Mouse (Mus musculus): ENCODE measurements around the gene Dffb. TPM values are rescaled to one million over a fixed set of nuclear protein-coding genes. Genes with fewer than 3 reads are reported as not detected.

Gene Dffb
- 6.6 and 13.4 TPM in 2 replicates for total RNA-seq (2017)

DNA sequence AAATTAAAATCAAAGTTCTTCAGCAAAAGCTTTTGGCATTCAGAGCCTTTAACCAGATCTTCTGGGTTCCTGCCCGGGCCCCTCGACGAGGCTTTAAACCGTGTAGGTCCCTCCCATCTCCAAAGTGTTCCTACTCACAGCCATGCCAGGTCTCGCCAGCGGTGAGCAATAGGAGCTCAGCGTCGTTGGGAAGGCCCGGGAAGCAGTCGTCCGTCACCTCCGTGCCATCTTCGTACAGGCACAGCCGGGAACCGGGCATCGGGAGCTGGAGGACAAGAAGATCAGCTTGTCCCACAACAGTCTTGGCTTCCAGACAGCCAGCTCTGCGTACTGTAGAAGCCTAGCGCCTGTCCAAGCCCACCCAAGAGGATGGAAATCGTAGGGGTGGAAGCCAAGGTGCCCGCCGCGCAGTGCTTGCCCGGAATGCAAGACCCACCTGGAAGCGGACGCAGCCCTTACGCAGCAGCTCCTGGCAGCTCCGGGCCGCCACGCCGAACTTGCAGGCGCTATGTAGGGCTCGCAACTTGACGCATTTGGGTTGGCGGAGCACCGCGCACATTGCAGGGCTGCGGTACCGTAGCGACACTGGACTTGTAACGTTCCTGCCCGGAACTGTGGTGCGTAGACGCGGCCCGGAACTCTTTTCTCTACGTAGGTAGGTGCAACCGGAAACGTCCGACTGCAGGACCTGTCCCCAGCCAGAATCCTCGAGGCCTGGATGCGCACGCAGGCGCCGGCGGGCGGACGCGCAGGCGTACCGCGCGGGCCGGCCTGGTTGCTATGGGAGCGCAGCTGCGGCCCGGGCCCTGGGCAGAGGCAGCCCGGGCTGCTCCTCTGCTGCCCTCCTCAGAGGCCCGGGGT, at the start of gene Dffb, which contains the start of gene Cep104:
TSS of gene Dffb (minus strand) at position 696 of the 861 bp plus-strand sequence.
TSS of gene Cep104 (plus strand) at position 764 of the 861 bp plus-strand sequence.
- peak; percentile 78 to 90 for ATAC-seq (replicated peaks in 1 of 2; ENCODE audit: insufficient read depth in 1 of 2, low FRiP score in 2 of 2, low TSS enrichment in 1 of 2, low read depth in 1 of 2, poor library complexity in 2 of 2, severe bottlenecking in 2 of 2)

DNA sequence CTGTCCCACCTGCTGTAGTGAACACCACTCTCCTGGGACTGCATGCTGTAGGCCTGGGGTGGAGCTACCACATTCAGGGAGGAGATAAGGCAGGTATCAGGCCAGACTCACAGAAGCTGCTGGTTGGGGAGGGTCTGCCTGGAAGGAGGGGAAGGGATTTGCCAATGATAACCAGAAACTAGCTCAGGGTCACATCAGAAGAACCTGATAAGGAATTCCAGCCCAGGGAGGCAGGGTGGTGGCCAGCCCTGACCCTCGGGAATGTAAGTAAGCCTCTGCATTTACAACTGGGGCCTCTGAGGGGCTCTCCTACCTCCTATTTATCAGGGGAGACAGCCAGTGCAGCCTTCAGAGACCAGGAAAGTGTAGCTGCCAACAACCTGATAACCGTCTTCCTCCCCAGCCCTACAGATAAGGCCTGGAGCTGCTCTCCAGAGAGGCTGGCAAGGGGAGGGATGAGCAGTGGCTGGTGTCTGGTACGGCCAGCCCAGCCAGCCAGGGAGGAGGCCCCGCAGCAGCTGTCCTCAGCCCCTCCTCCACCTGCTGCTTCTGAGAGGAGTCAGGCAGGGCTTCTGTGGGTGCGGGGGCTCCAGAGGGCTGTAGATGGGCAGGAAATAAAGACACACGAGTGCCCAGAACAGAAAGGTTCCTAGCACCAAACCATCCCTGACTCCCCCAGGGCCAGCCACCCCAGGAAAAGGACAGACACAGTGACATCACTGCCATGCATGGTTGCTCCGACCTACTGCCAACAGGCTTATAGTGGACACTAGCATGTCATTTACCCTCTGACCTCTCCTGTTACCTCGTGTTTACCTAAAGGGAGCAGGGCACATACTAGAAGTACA, 49.1 kb upstream of the Dffb start:
- peak in 1 of 2 experiments; percentile 24; a peak in 2 of 4 replicates for ATAC-seq (replicated peaks in 1 of 2; ENCODE audit: insufficient read depth in 1 of 2, low FRiP score in 2 of 2, low TSS enrichment in 1 of 2, low read depth in 1 of 2, poor library complexity in 2 of 2, severe bottlenecking in 2 of 2)

DNA sequence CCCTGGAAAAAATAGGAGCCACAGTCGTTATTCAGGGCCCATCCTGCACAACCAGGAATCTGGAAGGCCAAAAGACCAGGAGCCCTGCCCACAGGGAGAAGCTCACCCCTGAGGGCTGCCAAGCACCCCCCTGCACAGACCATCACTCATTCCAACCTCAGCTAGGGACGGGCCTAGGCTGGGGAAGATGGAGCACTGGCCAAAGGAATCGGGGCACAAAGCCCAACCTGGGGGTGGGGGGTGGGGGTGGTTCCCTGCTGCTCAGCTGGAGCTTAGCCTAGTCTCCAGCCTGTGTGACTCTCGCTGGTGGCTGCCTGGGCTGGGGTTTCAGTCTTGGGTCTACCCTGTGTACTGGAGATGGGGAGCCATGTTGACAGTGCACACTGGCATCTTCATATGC, 47.9 kb upstream of the Dffb start:
- ATAC-seq (replicated peaks in 1 of 2; ENCODE audit: insufficient read depth in 1 of 2, low FRiP score in 2 of 2, low TSS enrichment in 1 of 2, low read depth in 1 of 2, poor library complexity in 2 of 2, severe bottlenecking in 2 of 2) = no peak

DNA sequence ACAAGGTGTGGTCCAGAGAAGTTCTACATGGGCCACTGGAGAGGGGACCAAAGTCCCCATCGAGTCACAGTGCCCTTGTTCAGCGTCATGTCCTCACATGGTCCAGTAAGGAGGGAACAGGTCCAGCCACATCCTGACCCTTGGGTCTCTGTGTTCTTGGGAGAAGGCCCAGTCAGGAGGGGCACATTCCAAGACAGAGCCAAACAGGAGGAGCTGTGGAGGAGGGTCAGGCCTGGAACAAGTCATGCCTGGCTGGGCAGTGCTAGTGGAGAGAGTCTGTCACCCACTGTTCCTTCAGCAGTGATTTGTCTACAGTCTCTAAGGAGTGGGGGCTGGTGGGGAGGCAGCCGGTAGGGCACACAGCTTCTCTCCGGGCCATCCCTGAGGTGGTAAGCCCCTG, 47.5 kb upstream of the Dffb start:
- ATAC-seq (replicated peaks in 1 of 2; ENCODE audit: insufficient read depth in 1 of 2, low FRiP score in 2 of 2, low TSS enrichment in 1 of 2, low read depth in 1 of 2, poor library complexity in 2 of 2, severe bottlenecking in 2 of 2) = no peak

DNA sequence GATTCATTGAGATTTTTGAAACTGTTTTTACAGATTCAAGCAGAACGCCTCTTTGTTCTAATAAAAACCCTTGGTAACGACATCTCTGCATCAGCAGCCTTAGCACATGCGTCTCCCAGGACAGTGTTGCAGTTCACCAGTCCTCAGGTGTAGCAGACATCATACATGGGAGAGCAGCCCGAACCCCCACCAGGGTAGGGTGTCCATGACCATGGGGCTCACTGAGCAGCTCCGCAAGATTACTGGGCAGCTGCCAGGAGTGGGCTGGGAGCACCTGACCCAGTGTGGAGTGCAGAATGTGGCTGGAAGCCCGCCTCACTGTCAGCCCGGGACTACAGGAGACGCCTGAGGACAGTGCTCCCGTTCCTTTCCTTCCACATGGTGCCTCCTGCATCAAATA, 46.5 kb upstream of the Dffb start:
- no peak for ATAC-seq (replicated peaks in 1 of 2; ENCODE audit: insufficient read depth in 1 of 2, low FRiP score in 2 of 2, low TSS enrichment in 1 of 2, low read depth in 1 of 2, poor library complexity in 2 of 2, severe bottlenecking in 2 of 2)

DNA sequence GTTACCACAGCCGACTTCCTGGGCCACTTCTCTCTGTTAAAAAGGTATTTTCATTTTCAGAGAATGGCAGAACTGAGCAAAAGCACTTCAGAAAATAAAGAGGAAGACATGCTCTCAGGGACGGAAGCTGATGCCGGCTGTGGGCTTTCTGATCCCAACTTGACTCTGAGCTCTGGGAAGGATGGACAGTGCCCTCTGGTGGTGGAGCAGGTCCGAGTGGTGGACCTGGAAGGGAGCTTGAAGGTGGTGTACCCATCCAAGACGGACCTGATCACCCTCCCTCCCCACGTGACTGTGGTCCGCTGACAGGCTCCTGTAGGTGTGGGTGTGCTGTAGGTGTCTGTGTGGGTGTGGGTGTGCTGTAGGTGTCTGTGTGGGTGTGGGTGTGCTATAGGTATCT, 44.6 kb upstream of the Dffb start:
- peak; percentile 22 to 29; a peak in 2 of 4 replicates for ATAC-seq (replicated peaks in 1 of 2; ENCODE audit: insufficient read depth in 1 of 2, low FRiP score in 2 of 2, low TSS enrichment in 1 of 2, low read depth in 1 of 2, poor library complexity in 2 of 2, severe bottlenecking in 2 of 2)

DNA sequence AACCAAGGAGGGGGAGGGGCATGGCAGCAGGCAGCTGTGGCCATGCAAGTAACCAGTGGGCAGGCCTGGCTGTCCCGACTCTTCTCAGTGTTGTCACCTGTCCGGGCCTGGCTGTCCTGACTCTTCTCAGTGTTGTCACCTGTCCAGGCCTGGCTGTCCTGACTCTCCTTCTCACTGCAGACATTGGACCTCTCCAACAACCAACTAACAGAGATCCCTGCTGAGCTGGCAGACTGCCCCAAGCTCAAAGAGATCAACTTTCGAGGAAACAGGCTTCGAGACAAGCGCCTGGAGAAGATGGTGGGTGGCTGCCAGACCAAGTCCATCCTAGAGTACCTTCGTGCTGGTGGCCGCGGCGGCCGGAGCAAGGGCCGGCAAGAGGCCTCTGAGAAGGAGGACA, 40.5 kb upstream of the Dffb start:
- no peak for ATAC-seq (replicated peaks in 1 of 2; ENCODE audit: insufficient read depth in 1 of 2, low FRiP score in 2 of 2, low TSS enrichment in 1 of 2, low read depth in 1 of 2, poor library complexity in 2 of 2, severe bottlenecking in 2 of 2)

DNA sequence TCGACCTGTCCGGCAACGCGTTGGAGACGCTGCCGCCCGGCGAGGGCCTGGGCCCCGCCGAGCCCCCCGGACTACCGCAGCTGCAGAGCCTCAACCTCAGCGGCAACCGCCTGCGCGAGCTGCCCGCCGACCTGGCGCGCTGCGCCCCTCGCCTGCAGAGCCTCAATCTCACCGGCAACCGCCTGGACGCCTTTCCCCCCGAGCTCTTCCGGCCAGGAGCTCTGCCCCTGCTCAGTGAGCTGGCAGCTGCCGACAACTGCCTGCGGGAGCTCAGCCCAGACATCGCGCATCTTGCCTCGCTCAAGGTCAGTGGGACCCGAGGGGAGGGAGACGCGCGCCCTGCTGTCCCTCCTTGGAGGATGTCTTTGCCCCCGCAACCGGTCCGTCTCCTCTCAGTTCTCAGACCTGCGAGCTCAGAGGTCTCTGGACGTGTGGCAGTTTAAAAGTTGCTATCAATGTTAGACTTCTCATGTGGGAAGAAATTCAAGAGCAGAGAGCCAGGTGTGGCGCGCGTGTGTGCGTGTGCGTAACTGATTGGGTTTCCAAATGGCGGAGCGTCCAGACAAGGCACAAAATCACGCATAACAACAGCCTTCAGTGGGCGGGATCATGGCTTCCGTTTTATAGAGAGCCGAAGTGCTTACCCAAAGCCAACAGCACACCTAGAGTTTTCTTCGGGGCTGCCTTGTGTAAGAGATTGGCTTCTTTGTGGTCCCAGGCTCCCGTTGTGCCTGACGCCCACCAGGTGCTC, 37.4 kb upstream of the Dffb start:
- peak; percentile 39 to 46 for ATAC-seq (replicated peaks in 1 of 2; ENCODE audit: insufficient read depth in 1 of 2, low FRiP score in 2 of 2, low TSS enrichment in 1 of 2, low read depth in 1 of 2, poor library complexity in 2 of 2, severe bottlenecking in 2 of 2)

DNA sequence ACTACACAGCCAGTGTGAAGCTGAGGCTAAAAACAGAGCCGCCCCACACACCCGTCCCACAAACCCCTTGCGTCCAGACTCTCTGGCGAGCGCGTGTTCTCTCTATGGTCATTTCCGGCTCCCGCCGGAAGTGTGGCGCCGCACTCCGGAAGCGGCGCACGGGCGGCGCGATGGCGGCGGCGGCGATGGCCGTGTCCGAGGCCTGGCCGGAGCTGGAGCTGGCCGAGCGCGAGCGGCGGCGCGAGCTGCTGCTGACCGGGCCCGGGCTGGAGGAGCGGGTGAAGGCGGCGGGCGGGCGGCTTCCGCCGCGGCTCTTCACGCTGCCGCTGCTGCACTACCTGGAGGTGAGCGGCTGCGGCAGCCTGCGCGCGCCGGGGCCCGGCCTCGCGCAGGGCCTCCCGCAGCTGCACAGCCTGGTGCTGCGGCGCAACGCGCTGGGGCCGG, 36.7 kb upstream of the Dffb start, which contains the start of gene Lrrc47:
TSS of gene Lrrc47 (plus strand) at position 86 of the 444 bp plus-strand sequence.
- ATAC-seq (replicated peaks in 1 of 2; ENCODE audit: insufficient read depth in 1 of 2, low FRiP score in 2 of 2, low TSS enrichment in 1 of 2, low read depth in 1 of 2, poor library complexity in 2 of 2, severe bottlenecking in 2 of 2) = peak; percentile 85 to 88

DNA sequence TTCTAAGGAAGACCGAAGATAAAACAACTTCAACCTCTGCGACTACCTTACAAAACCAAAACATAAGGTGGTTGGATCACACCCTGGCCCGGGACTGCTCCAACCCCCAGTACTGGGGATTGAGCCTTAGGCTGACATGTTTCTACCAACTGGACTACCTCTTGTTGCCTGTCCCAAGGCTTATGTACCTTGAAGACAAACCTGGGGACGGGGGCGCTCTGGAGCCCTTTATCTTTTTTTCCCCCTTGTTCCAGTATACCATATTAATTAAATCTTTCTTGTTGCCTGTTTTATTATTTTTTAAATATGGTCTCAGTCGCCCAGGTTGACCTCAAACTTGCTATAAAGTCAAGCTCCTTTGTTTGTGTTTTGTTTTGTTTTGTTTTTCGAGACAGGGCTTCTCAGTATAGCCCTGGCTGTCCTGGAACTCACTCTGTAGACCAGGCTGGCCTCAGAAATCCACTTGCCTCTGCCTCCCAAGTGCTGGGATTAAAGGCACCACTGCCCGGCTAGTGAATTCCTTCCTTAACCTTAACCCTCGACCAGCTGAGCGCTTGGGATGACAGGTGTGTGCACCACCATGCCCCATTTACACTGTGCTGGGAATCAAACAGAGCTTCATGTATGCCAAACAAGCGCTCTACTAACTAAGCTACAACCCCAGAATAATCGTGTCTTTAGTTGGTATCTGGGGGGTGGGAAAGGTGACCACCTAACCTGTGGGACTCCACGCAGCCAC, 36.1 kb upstream of the Dffb start:
- ATAC-seq (replicated peaks in 1 of 2; ENCODE audit: insufficient read depth in 1 of 2, low FRiP score in 2 of 2, low TSS enrichment in 1 of 2, low read depth in 1 of 2, poor library complexity in 2 of 2, severe bottlenecking in 2 of 2) = peak in 1 of 2 experiments; percentile 54; a peak in 2 of 4 replicates

DNA sequence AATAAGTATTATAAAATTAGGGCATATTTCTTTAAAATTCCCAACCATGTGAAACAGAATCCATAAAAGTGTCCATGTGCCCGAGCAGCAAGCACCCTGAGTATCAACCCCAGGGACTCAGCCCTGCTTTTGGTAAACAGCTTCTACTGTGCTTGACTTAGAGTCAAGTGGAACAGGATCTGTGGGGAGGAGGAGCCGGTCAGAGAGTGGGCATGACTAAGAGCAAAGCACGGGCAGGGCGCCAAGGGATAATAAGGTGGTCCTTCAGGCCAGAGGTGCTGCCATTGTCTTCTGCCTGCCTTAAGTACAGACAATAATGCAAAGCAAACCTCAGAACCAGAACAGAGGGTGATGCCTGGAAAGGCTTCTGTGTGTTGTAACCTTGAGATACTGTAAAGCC, 32.8 kb upstream of the Dffb start:
- ATAC-seq (replicated peaks in 1 of 2; ENCODE audit: insufficient read depth in 1 of 2, low FRiP score in 2 of 2, low TSS enrichment in 1 of 2, low read depth in 1 of 2, poor library complexity in 2 of 2, severe bottlenecking in 2 of 2) = no peak

DNA sequence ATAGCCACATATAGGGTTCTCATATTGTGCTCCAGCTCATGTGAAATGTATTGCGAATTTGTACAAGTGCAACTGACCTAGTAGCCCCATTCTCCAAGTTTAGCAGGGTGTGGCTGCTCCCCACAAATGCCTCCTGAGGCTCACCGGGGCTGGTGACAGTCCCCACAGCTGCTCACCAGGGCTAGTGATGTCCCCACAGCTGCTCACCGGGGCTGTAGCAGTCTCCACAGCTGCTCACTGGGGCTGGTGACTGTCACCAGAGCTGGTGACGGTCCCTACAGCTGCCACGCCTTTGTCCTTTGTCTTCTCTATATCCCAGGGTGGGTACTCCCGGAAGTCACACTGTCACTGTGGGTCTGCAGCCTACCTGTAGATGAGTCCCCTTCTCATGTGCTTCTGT, 31.3 kb upstream of the Dffb start:
- no peak for ATAC-seq (replicated peaks in 1 of 2; ENCODE audit: insufficient read depth in 1 of 2, low FRiP score in 2 of 2, low TSS enrichment in 1 of 2, low read depth in 1 of 2, poor library complexity in 2 of 2, severe bottlenecking in 2 of 2)

DNA sequence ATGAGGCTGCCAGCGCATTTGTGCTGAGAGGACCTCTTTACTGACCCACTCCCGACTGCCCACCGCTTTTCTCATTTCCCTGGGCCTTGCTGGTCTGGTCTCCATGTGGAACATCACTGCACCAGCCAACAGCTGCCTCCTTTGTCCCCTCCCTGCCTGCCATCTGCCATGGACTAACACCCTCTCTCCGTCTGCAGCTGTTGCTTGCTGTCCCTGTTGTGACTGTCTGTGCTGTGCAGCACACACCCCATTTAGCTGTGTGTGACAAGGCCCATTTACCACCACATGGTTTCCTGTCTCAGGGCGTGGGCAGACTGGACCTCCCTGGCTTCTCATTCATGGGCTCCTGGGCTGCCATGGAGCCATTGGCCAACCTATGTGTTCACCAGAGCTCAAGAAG, 30.6 kb upstream of the Dffb start:
- ATAC-seq (replicated peaks in 1 of 2; ENCODE audit: insufficient read depth in 1 of 2, low FRiP score in 2 of 2, low TSS enrichment in 1 of 2, low read depth in 1 of 2, poor library complexity in 2 of 2, severe bottlenecking in 2 of 2) = no peak

DNA sequence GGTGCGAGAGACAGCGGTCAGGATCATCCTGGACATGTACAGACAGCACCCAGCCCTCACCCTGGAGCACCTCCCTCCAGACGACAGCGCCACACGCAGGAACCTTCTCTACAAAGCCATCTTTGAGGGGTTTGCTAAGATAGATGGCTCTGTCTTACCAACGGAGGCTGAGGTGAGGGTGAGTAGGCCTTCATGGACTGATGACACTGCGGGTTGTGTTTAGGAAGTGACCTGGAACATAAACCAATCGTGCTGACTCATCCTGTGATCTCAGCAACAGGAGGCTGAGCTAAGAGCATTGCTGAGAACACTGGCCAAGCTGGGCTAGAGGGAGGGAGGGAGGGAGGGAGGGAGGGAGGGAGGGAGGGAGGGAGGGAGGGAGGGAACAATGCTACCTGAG, 18.6 kb upstream of the Dffb start:
- no peak for ATAC-seq (replicated peaks in 1 of 2; ENCODE audit: insufficient read depth in 1 of 2, low FRiP score in 2 of 2, low TSS enrichment in 1 of 2, low read depth in 1 of 2, poor library complexity in 2 of 2, severe bottlenecking in 2 of 2)

DNA sequence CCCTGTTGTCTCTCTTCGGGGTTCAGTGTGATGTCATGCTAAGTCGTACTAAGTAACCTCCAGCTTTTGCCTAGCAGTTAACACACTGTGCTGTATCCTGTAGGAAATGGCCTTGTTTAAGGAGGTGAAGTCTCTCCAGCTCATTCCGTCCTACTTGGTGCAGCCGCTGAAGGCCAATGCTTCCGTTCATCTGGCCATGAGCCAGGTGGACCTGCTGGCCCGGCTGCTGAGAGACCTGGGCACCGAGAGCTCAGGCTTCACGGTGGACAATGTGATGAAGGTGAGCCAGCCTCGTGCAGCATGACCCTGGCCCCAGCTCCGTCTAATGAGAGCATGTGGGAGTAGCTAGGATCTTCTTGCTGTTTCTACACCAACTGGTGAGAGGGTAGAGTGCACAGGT, 17.8 kb upstream of the Dffb start:
- ATAC-seq (replicated peaks in 1 of 2; ENCODE audit: insufficient read depth in 1 of 2, low FRiP score in 2 of 2, low TSS enrichment in 1 of 2, low read depth in 1 of 2, poor library complexity in 2 of 2, severe bottlenecking in 2 of 2) = no peak

DNA sequence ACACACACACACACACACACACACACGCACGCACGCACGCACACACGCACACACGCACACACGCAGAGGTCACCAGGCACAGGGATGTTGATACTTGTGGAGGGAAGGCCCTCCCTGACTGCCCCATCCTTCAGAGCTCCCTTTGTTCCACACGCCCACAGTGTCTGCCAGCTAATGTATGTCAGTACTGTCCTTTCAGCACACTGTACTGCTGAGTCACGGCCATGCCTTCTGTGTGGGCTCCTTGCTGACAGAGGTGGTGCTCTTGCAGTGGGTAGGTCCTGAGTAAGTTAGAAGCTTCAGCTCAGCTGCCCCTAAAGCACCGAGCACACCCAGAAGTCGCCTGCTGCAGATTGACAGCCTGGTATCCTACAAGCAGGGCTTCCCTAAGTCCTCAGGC, 5.5 kb upstream of the Dffb start:
- ATAC-seq (replicated peaks in 1 of 2; ENCODE audit: insufficient read depth in 1 of 2, low FRiP score in 2 of 2, low TSS enrichment in 1 of 2, low read depth in 1 of 2, poor library complexity in 2 of 2, severe bottlenecking in 2 of 2) = no peak

DNA sequence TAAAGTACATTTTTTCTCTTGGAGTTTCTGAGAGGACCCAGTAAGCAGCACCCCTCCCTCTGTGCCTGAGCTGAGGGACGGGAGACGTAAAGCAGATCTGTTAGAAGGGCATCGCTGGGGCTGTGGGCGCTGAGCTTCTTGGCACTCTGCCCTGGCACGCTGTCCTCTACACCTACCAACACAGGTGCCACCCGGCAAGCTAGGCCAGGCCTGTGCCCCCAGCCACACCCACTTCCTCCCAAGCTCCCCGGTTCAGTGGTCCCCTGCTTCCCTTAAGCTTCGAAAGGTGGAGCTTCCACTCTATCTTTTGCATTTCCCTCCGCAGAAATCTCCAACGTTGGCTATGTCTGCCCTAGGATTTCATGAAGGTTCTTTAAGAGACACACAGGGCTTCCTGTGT, 4.3 kb upstream of the Dffb start:
- no peak for ATAC-seq (replicated peaks in 1 of 2; ENCODE audit: insufficient read depth in 1 of 2, low FRiP score in 2 of 2, low TSS enrichment in 1 of 2, low read depth in 1 of 2, poor library complexity in 2 of 2, severe bottlenecking in 2 of 2)

Measured in hematopoietic stem cell, adult 5-6 weeks (primary cell).